Mouse (Mus musculus) megakaryocyte-erythroid progenitor cell, adult 5-6 weeks (primary cell): Measurements from ENCODE around the gene Abhd6. TPM values are rescaled to one million over a fixed set of nuclear protein-coding genes. Genes with fewer than 3 reads are reported as not detected.

ENCODE experiments used
- ATAC-seq: replicated peaks from 2 replicates; pipeline ENCODE4 v1.8.0; 2016; ENCODE audit warnings: mild to moderate bottlenecking, inconsistent platforms; ENCODE audit not compliant: severe bottlenecking, poor library complexity, low FRiP score, low TSS enrichment
- total RNA-seq, 2 experiments: library from RNA; stranded (forward) in 1 of 2; stranded (reverse) in 1 of 2; fragments of 200-1000, 215-1000 nt in 1 of 2; fragments of >200 nt in 1 of 2; fragmentation: Nextera tagmentation in 1 of 2; gene quantifications; 2 replicates each; pipeline ENCODE4 v1.2.3; 2014 to 2017

Gene Abhd6
- total RNA-seq, 2 experiments from 2014 or later = 0.24 TPM; not detected in 1

GRCm38 (mm10) chr14:8024936-8025335 lies 22.2 kb downstream of the Abhd6 start:
- ATAC-seq = no peak

- no peak for ATAC-seq
Measured at GRCm38 (mm10) chr14:8026769-8027531, 24.2 kb downstream of the Abhd6 start.

GRCm38 (mm10) chr14:8028086-8028485 lies 25.4 kb downstream of the Abhd6 start:
- no peak for ATAC-seq

GRCm38 (mm10) chr14:8029752-8030151 lies 27.1 kb downstream of the Abhd6 start:
- no peak for ATAC-seq

GRCm38 (mm10) chr14:8030535-8030934 lies 27.8 kb downstream of the Abhd6 start:
- no peak for ATAC-seq

- ATAC-seq = no peak
Measured at GRCm38 (mm10) chr14:8032087-8032944, 29.6 kb downstream of the Abhd6 start.

GRCm38 (mm10) chr14:8034561-8034960 lies 31.9 kb downstream of the Abhd6 start:
- no peak for ATAC-seq

- ATAC-seq = no peak
Measured at GRCm38 (mm10) chr14:8035951-8036350, 33.2 kb downstream of the Abhd6 start.

- no peak for ATAC-seq
Measured at GRCm38 (mm10) chr14:8036406-8036805, 33.7 kb downstream of the Abhd6 start.

GRCm38 (mm10) chr14:8038150-8038549 lies 35.4 kb downstream of the Abhd6 start:
- ATAC-seq = no peak

GRCm38 (mm10) chr14:8038791-8039448 lies 36.2 kb downstream of the Abhd6 start:
- no peak for ATAC-seq

- ATAC-seq = no peak
Measured at GRCm38 (mm10) chr14:8040179-8040578, 37.5 kb downstream of the Abhd6 start.

- no peak for ATAC-seq
Measured at GRCm38 (mm10) chr14:8040911-8041678, 38.4 kb downstream of the Abhd6 start.

- no peak for ATAC-seq
Measured at GRCm38 (mm10) chr14:8042120-8042519, 39.4 kb downstream of the Abhd6 start.

GRCm38 (mm10) chr14:8042577-8042976 lies 39.9 kb downstream of the Abhd6 start:
- no peak for ATAC-seq

GRCm38 (mm10) chr14:8044330-8044729 lies 41.6 kb downstream of the Abhd6 start:
- ATAC-seq = no peak

- ATAC-seq = no peak
Measured at GRCm38 (mm10) chr14:8044786-8045185, 42.1 kb downstream of the Abhd6 start.

GRCm38 (mm10) chr14:8045187-8045846 lies 42.6 kb downstream of the Abhd6 start:
- no peak for ATAC-seq

GRCm38 (mm10) chr14:8046839-8047238 lies 44.1 kb downstream of the Abhd6 start:
- no peak for ATAC-seq
